Mouse (Mus musculus) kidney, adult 2 months (tissue): ENCODE data around the gene Epx.

ENCODE experiments used
- CTCF ChIP-seq: fragments of 200-500 bp; conservative IDR thresholded peaks from 2 replicates; pipeline ENCODE4 v1.5.1; 2011; ENCODE audit warnings: low read depth, mild to moderate bottlenecking, control low read depth, low read length, moderate library complexity, mixed read lengths; ENCODE audit not compliant: insufficient read depth, insufficient read length
- POLR2A ChIP-seq: fragments of 200-500 bp; IDR thresholded peaks from one replicate; pipeline ENCODE4 v1.6.1; 2011; ENCODE audit warnings: low read depth, low read length, control low read depth

- TF ChIP-seq POLR2A (no peak), CTCF (no peak)
These were observed 27.5 kb downstream of the Epx start for GRCm38 (mm10) chr11:87847884-87848283.
